Mouse (Mus musculus) kidney, adult 8-10 months (tissue): ENCODE data around the gene Rnf225.
"Not testable (repeated sequence)": the region's sequence is repeated elsewhere in the genome, so short reads cannot be mapped to it uniquely, and the experiment has no call there.

Experiments
- DNase-seq, 2 experiments: peaks; one replicate each; pipeline ENCODE4 v3.0.0; 2022

The Rnf225 gene

DNA sequence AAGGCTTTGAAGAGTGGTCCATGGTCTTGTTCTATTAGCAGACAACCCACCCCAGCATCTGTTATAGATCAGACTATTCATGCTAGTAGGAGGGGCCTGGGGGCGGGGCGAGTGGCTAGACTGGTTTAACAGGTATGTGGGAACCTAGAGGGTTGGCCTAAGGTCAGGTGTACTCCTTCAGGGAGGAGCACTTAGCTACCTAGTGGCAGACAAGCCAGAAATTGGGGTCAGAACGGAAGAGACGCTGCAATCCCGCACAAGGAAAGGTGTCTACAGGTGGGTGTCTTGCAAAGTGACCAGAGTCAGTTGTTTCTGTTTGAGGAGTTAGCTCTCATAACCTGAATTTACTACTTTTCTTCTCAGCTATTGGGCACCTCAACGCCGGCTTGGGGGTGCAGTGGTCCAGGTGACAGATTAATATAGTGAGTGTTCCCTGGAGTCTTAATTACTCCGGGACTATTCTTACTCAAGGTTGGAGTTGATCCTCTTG lies at the start of gene Rnf225:
Gene Rnf225, plus strand, starts transcription at position 226 of the 490 bp plus-strand sequence.
- DNase-seq: peak; percentile 48 to 49

DNA sequence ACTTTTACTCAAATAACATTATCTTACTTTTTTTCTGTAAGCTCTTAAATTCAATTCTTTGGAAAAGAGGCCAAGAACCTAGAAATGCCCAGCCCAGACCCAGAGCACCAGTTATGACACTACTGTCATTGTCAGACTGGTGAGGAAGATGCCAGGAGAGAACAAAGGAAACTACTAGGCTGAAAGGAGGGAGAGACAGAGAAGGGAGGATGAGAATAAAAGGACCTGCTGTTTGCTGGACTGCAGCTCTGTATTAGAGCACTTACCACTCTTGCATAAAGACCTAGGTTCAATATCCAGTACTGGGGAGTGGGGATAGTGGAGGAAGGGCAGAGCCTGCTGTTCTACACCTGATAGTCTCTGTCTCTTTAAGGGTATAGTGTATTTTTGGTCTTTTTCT lies 47.2 kb upstream of the Rnf225 start:
- DNase-seq: no peak

DNA sequence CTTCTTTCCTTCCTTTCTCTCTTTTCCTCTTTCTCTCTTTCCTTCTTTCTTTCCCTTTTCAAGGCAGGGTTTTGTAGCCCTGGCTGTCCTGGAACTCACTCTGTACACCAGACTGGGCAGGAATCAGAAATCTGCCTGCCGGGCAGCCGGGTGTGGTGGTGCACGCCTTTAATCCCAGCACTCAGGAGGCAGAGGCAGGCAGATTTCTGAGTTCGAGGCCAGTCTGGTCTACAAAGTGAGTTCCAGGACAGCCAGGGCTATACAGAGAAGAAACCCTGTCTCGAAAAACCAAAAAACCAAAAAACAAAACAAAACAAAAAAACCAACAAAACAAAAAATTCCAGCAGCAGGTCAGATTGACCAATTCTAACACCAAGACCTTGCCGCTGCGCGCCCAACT lies 46.7 kb upstream of the Rnf225 start:
- not testable (repeated sequence) for DNase-seq

DNA sequence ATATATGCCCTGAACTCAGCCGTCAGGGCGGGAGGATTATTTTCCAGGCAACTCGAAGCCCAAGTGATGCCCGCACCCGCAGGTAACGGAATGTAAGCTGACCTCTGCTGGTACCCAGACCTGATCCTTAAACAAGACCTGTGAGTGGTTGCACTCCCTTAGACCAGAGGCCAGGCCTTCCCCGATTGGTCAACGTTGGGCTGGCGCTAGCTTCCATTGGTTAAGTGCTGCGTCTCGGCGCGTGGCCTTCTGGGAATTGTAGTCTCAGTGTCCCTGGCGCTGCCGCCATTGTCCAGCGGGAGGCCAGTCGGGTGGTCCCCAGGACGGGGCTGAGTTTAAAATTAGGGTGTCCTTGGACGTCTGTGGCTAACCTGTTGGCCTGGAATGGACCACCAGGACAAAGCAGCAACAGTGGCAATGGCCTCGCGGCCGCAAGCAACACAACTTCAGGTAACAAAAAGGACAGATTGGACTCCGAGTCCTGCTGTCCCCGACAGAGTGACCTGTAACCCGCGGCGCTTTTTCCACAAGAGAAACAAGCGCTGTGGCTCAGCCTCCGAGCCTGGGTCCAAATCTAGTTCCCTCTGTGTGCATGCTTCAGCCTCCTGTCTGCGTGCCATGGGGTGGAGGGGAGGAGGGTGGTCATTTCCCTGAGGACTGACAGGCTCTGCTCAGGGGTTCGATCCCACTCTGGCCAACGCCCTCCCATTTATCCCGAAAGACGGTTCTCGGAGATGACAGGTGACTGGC lies 46.1 kb upstream of the Rnf225 start, which contains the start of gene Zfp128:
Gene Zfp128, plus strand, starts transcription at position 267 of the 750 bp plus-strand sequence.
- peak; percentile 93 to 95 for DNase-seq

DNA sequence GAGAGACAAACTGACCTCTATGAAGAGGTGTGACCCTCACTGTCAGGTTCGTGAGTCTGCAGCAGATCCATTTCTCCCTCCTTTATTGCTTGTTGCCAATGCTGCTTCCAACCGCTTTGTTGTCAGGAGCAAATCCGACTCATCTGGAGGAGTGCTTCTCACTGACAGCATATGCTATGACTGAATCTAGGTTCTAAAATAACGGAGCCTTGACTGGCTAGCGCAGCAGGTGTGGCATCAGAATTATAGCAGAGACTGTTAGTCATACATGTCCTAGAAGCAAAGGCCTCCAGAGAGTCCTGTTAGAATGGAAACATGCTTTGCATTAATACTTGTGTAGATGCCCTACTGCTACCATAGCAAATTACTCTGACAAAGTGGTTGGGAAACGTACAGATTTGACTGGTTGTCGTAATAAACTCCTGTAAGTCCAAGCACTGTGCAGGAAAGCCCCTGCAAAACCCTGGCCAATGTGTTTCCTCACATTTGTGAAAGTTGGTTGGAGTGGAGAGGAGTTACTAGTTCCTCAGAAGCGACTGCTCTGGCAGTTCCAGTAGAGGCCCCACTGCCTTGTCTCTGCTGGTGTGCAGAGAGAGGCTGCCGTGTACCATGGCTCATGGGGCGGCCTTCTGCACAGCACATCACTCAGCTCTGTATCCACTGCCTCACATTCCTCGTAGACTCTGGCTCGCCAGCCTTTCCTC lies 40.5 kb upstream of the Rnf225 start:
- no peak for DNase-seq

DNA sequence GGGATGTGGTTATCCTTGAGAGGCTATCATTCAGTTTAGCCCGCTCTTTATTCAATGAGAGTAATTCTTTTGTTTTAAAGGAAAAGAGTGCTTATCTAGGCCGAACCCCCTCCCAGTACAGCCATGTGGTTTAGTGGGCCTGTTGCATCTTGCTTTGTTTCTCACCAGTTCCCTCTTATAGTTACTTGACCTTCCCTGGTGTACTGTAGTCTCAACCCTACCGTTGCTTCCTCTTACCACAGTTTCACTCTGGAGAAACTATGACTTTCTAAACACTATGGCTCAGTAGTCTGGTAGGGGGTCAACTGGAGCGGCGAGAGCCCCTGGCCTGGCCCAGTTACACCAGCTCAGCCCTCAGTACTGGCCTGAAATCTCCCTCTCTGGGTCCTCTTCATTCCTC lies 39.6 kb upstream of the Rnf225 start:
- DNase-seq: no peak

DNA sequence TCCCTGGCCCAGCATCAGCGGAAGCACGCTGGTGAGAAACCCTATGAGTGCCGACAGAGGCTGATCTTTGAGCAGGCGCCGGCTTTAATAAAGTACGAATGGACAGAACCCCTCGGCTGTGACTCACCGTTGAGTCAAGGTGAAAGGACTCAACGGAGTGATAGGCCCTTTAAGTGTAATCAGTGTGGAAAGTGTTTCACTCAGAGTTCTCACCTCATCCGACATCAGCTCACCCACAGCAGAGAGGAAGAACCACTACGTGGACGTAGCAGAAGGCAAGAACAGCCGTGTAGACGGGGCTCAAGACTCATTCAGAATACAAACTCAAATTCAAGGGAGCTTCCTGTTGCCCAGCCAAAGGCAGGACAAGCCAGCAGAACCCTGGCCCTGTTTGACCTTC lies 36.3 kb upstream of the Rnf225 start:
- DNase-seq: no peak

DNA sequence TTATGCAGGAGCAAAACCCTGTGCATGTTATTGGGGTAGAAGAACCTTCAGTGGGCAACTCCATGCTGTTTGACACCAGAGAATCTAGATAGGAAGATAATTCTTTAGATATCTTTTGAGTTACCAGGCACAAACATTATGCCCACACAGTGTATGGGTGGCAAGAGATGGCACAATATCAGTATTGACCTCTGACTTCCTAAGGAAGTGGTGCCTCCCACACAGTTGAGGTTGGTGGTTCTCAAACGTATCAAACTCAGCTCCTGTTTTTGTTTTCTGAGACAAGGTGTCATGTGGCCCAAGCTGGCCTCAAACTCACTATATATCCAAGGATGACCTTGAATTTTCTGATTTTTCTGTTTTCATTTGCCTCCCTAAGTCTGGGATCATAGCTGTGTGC lies 35.9 kb upstream of the Rnf225 start:
- DNase-seq: no peak

DNA sequence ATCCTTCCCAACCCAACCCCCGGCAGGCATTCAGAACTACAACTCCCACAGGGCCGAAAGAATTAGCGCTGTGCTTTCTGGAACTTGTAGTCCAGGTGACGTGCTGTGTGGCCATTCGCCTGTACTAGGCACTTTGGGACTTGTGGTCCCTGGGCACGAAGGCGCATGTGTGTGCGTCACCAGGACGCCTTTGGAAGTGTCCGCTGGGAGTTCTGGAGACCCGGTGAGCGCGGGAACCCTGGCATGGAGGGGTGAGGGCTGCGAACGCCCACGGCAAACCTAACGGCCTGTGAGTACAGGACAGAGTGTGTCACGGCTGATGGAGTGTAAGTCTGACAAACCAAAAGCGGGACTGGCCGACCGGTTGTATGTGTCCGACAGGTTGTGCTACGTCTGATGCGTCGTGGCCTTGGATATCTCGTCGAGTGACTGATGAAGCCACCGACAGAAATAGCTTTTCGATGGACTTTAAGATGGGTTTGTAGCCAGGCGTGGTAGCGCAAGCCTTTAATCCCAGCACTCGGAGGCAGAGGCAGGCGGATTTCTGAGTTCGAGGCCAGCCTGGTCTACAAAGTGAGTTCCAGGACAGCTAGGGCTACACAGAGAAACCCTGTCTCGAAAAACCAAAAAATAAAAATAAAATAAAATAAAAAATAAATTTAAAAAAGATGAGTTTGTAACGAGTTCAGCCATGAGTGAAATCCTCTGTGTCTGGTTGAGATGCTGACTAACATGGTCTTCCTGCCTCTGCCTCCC lies 29.4 kb upstream of the Rnf225 start, which contains the start of gene Zscan22:
Gene Zscan22, plus strand, starts transcription at position 161 of the 756 bp plus-strand sequence.
- peak; percentile 94 to 95 for DNase-seq

DNA sequence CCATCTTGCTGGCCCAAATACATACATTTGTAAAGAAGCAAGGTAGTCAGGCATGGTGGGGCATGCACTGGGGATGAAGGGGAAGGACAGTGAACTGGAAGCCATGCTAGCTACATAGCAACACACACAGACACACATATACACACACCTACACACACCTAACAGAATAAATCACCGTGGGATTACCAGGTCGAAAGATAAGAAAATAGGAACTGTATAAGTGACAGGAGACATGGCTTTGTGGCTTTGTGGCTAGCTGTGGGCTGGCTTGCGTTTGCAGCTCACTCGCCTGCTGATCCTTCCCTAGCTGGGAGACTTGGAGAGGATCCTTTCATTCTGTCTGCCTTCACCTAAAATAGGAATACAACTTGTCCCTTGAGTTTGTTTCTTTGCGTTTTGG lies 25.7 kb upstream of the Rnf225 start:
- no peak for DNase-seq

DNA sequence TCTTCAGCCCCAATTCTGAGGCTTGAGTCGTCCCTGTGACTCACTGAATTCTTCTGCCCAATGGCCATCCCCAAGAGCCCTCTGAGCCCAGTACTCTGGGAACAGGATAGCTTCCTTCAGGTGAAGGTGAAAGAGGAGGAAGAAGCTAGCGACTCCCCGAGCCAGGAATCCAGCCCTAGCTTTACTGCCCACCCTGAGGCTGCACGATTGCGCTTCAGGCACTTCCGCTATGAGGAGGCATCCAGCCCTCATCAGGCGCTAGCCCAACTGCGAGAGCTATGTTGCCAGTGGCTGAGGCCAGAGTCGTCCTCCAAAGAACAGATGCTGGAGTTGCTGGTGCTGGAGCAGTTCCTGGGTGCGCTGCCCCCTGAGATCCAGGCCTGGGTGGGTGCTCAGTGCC lies 23.6 kb upstream of the Rnf225 start:
- DNase-seq: no peak

DNA sequence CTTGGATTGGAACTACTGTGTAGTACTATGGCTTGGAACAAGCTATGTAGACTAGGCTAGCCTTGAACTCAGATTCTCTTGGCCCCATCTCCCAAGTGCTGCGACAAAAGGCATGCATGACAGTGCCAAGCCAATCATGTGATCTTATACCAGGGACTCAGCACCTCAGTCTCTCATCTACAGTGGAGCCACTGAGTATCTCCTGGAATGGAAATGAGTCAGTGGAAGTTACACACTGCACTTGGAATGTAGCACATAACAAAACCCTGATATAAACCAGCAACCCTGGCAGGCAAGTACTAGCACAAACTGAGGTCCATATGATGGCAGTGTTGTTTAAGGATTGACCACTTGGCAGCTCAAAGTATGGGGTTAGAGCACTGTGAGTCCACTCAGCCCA lies 22.1 kb upstream of the Rnf225 start:
- DNase-seq: no peak

DNA sequence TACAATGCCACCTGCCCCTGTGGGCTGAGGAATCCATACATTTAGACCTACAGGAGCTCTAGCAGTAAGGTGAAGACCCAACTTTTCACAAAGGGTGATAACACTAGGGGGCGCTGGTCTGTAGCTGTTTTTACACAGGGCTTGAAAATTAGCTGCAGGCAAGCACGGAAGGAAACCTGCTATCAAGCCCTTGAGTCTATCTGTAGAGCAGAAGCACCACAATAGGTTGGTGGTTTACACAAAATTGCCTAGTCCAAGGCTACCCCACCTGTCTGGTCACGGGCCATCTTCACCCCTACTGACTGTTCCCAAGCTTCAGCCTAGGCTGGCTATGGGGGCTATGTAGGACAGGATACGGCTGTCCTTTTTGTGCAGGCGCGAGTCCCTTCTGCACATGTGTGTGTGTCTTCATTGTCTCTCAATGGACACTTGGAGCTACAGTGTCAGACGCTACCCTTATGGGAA lies 17.7 kb upstream of the Rnf225 start:
- DNase-seq: peak; percentile 55 to 82

DNA sequence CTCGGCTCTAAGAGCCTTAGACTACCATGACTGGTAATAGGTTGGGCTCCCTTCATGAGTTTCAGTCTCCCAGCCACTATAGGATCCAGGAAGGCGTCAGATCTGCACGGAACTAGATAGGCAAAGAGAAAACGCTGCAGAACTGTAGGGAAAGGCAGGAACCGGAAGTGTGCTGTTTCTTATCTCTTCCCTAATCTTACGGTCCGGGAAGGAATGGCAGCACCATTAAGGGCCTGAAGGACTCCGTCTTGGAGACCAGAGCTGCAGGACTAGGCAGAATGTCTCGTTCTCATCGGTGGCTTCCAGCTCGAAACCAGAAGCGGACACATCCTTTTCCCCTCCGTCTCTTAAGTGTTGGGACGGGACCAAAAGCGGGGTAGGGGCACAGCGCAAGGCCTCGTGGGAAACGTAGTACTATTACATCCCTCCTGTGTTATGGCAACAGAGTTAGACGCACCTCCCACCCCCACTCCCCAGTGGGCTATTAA lies 17.0 kb upstream of the Rnf225 start:
- DNase-seq: peak; percentile 51 to 53

DNA sequence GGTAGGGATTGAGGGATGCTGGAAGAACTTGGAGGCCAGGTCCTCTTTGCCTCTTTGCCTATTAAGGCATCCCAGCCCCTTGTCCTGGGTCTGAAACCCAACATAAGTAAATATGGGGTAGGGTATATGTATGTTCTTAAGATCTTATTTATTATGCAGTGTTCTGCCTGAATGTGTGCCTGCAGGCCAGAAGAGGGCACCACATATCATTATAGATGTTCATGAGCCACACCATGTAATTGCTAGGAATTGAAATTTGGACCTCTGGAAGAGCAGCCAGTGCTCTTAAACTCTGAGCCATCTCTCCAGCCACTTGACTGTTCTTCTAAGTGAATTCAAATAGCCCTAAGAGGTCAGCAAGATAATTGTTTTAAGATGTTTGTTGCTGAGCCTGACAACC lies 13.7 kb upstream of the Rnf225 start:
- no peak for DNase-seq

DNA sequence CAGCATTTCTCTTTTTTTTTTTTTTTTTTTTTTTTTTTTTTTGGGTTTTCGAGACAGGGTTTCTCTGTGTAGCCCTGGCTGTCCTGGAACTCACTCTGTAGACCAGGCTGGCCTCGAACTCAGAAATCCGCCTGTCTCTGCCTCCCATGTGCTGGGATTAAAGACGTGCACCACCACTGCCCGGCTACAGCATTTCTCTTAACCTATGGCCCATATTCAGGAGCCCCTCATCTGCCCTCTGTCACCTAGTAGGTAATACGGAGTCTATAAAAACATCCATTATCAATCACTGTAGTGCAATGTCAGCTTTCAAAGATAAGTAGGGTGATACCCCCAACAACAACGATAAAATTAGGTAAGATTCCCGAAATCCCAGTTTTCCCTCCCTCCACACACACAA lies 6.7 kb upstream of the Rnf225 start:
- not testable (repeated sequence) for DNase-seq

DNA sequence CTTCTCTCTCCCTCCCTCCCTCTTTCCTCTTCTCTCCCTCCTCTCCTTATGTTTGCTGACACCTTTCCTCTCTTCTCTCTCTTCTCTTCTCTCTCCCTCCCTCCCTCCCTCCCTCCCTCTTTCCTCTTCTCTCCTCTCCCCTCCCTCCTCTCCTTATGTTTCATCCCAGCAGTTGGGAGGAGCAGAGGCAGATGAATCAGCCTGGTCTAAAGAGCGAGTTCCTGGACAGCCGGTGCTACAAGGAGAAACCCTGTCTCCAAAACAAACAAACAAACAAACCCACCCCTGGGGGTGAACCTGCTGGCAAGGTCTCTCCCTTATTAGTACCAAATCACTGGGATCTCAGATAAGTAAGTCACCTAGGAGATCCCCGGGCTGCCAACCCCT lies 5.9 kb upstream of the Rnf225 start:
- no peak for DNase-seq

DNA sequence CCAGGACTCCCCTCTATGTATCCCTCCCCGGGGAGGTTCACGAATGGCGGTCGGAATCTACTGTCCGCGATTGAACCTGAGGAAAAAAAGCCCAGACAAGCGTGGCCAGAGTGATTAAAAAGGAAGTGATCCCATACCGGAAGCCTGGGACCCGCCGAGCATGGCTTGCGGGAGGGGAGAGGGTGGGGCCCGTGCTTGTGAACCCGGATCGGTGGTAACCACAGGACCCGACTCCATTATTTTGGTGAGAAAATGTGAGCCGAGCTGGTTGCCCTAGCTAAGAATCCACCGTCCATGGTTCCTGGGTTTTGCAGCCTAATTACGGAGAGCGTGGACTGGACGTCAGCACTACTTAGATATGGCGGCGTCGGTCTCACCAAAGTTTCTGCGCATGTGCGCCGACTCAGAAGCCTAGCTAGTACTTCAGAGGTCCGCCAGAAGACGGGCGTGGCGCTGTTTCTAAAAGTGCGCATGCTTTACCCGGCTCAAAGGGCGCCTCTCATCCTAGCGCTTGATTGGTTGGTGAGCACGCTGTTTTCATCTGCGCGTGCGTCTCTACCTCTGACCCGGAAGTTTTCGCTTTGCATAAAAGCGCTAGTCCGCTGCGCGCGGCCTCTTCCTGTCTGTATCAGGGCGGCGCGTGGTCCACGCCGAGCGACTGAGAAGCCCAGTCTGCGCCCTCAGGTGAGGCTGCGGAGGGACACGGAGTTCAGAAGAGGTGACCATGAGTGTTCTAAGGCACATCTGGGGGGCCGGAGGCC lies 5.3 kb upstream of the Rnf225 start, which contains the start of gene Rps5:
Gene Rps5, plus strand, starts transcription at position 586 of the 761 bp plus-strand sequence.
- peak; percentile 99 for DNase-seq

DNA sequence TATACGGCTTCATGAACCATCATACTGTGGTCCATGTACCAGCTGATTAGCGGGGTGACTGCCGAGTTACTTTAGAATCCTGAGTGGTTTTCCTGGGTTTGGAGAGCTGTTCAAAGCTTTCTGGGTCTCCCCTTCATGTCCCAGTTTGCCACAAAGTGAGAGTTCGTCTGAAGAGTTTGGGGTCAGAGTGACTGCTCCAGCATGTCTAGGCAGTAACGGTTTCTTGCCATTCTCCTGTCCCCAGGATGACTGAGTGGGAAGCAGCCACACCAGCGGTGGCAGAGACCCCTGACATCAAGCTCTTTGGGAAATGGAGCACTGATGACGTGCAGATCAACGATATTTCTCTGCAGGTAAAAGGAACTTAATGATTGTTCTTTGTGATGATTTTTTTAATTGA lies 4.5 kb upstream of the Rnf225 start:
- no peak for DNase-seq

DNA sequence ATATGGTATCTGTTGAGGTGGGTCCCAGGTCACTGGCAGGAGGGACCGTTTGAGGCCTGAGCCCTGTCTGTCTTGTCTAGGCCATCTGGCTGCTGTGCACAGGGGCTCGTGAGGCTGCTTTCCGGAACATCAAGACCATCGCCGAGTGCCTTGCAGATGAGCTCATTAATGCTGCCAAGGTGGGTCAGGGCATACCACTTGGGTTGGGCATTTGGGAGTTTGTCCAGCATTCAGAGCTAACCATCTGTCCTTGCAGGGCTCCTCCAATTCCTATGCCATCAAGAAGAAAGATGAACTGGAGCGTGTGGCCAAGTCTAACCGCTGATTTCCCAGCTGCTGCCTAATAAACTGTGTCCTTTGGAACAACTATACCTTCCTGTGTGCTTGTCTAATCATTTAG lies 900 bp upstream of the Rnf225 start:
- DNase-seq: no peak

DNA sequence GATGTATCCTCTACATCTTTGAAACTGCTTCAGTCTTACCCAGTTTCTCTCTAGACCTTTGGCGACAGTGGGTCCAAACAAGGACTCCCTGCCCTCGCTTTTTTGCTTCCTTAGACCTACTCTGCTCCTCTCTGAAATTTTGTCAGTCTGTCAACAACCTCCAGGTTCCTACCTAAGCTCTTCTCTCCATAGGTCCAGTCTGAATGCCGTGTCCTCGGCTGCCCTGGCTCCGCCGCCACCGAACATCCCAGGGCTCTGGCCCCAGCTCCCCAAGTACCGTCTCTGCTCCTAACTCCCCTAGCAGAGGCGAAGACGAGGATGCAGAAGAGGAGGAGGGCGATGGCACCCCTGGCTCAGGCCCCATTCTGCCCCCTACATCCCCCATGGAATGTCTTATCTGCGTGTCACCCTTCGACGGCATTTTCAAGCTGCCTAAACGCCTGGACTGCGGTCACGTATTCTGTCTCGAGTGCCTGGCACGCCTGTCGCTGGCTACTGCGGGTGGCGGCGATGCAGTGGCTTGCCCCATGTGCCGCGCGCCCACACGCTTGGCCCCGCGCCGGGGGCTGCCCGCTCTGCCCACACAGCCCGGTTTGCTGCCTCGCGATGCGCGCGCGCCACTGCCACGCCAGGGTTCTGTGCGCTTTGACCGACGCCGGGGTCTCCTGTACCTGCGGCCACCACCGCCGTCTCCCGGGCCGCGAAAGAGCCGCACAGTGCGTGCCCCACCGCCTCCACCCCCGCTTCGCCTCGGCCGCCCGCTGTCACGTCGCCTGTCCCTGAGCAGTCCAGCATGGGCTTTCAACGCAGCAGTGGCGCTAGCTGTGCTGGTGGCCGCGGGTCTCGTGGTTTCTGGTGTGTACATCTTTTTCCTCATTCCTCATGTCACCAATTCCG lies 725 bp downstream of the Rnf225 start:
- no peak for DNase-seq
